Mouse (Mus musculus) MEL (cell line): ENCODE measurements around the gene Hic1.

Experiments
- CHD1 ChIP-seq: IDR thresholded peaks from 2 replicates; pipeline ENCODE4 v1.6.1; 2012; ENCODE audit warnings: low read depth, mild to moderate bottlenecking, inconsistent platforms, low read length, improper control_type of control experiment
- CTCF ChIP-seq, 3 experiments: IDR thresholded peaks in 2 of 3; conservative IDR thresholded peaks in 1 of 3; 2 replicates each; pipeline ENCODE4 v1.5.1; 2011 to 2012; ENCODE audit warnings: low read length in 3 of 3, low read depth in 2 of 3, mild to moderate bottlenecking in 2 of 3, improper control_type of control experiment in 1 of 3, inconsistent platforms in 1 of 3, mixed read lengths in 1 of 3, moderate library complexity in 1 of 3; ENCODE audit not compliant: control insufficient read depth in 1 of 3, insufficient read depth in 1 of 3, poor library complexity in 1 of 3, severe bottlenecking in 1 of 3
- POLR2A ChIP-seq, 2 experiments: IDR thresholded peaks; 2 replicates each; pipeline ENCODE4 v1.6.1; 2011 to 2012; ENCODE audit warnings: low read length in 2 of 2, mild to moderate bottlenecking in 2 of 2, control low read depth in 1 of 2, improper control_type of control experiment in 1 of 2, low read depth in 1 of 2, moderate library complexity in 1 of 2; ENCODE audit not compliant: control insufficient read depth in 1 of 2, insufficient read depth in 1 of 2, poor library complexity in 1 of 2

GRCm38 (mm10) chr11:75136666-75137398, 32.5 kb downstream of the Hic1 start:
- TF ChIP-seq CTCF (IDR thresholded peaks at IDR 0.05 in 2 of 3, conservative IDR thresholded peaks at IDR 0.05 in 1 of 3; ENCODE audit: control insufficient read depth in 1 of 3, insufficient read depth in 1 of 3, low read depth in 2 of 3, low read length in 3 of 3, poor library complexity in 1 of 3, severe bottlenecking in 1 of 3) = no peak
- TF ChIP-seq POLR2A (IDR thresholded peaks at IDR 0.05; ENCODE audit: control insufficient read depth in 1 of 2, insufficient read depth in 1 of 2, low read depth in 1 of 2, low read length in 2 of 2, poor library complexity in 1 of 2) = no peak
- no peak for TF ChIP-seq CHD1
